Comparison of ENCODE assay signal across 7 mouse cellular contexts in genomic region chr10:81600738-81601203, GRCm38 (mm10). TPM values are rescaled to one million over a fixed set of nuclear protein-coding genes. Genes with fewer than 3 reads are reported as not detected.
DNase-seq lines count a peak whose midpoint lies in the region; ATAC-seq lines count a peak whose summit lies in the region.

Gene Tle6 (minus strand): TSS chr10:81601073.

- H3K4me3 ChIP-seq in intestine, embryonic 16.5 days (ENCODE audit: low read length), result peak within 1 kb of the TSS; percentile 31
- H3K4me3 ChIP-seq in midbrain, embryonic 11.5 days (ENCODE audit: low read depth, low read length), result peak within 1 kb of the TSS; percentile 14

- no peaks in the 10 kb centered on the region for H3K36me3 ChIP-seq in intestine, embryonic 16.5 days (ENCODE audit: control insufficient read depth, insufficient read depth, low read length)
- no peaks in the 10 kb centered on the region for H3K36me3 ChIP-seq in midbrain, embryonic 11.5 days (ENCODE audit: control insufficient read depth, insufficient read depth, low read length)

- intact Hi-C loops in left cerebral cortex, postnatal 36 days (cut with DNase I), result loop anchor here (5.0 kb wide), 1 partner anchor 98 kb away; the partner anchor contains the start of gene S1pr4

- H3K4me2 ChIP-seq in intestine, embryonic 16.5 days (ENCODE audit: low read depth, low read length), result peak within 1 kb of the TSS; percentile 62
- H3K4me2 ChIP-seq in midbrain, embryonic 11.5 days, result peak within 1 kb of the TSS; percentile 30

- H3K9ac ChIP-seq in intestine, embryonic 16.5 days (ENCODE audit: low read depth, low read length), result peak within 1 kb of the TSS; percentile 52
- no peak within 1 kb of the TSS for H3K9ac ChIP-seq in midbrain, embryonic 11.5 days (ENCODE audit: low read length)

- no peaks in the 10 kb centered on the region for H3K27me3 ChIP-seq in intestine, embryonic 16.5 days (replicated peaks; ENCODE audit: control insufficient read depth, insufficient read depth, low read length)
- peaks cover 46% of the 10 kb centered on the region for H3K27me3 ChIP-seq in midbrain, embryonic 11.5 days (ENCODE audit: control insufficient read depth, insufficient read depth, low read length)

- no peaks in the 10 kb centered on the region for H3K9me3 ChIP-seq in intestine, embryonic 16.5 days (ENCODE audit: control insufficient read depth, low read length)
- no peaks in the 10 kb centered on the region for H3K9me3 ChIP-seq in midbrain, embryonic 11.5 days (ENCODE audit: control insufficient read depth, low read length)

- peak; percentile 80 for ATAC-seq in intestine, embryonic 16.5 days
- ATAC-seq in midbrain, embryonic 11.5 days (ENCODE audit: low FRiP score), result peak; percentile 89

- H3K4me1 ChIP-seq in intestine, embryonic 16.5 days (ENCODE audit: control insufficient read depth, insufficient read depth, low read length), result peaks cover 50% of the 10 kb centered on the region
- H3K4me1 ChIP-seq in midbrain, embryonic 11.5 days (ENCODE audit: control insufficient read depth, insufficient read depth, low read length), result peaks cover 34% of the 10 kb centered on the region

- peak; percentile 97 for DNase-seq in adrenal gland, adult 2 months
- peak; percentile 96 for DNase-seq in embryo, embryonic 11.5 days (ENCODE audit: low read depth, low spot score)
- peak; percentile 87 to 90 for DNase-seq in gastrocnemius, postnatal 4 days (ENCODE audit: low spot score in 2 of 2)
- peak; percentile 87 to 90 for DNase-seq in left cerebral cortex, postnatal 36 days (ENCODE audit: low spot score in 2 of 2)
- DNase-seq in midbrain, embryonic 11.5 days (ENCODE audit: low spot score, missing footprints), result peak; percentile 100
- DNase-seq in skeletal muscle tissue, adult 2 months (ENCODE audit: low read depth, low spot score), result peak; percentile 98

- peak within 1 kb of the TSS; percentile 52 for H3K27ac ChIP-seq in intestine, embryonic 16.5 days (ENCODE audit: low read length)
- no peak within 1 kb of the TSS for H3K27ac ChIP-seq in midbrain, embryonic 11.5 days (ENCODE audit: low read depth, low read length)

- under 1% methylated on average over 27 of the region's 28 CpGs for WGBS in intestine, embryonic 16.5 days
- under 1% methylated on average over 28 of the region's 28 CpGs for WGBS in midbrain, embryonic 11.5 days

RNA-seq across cellular contexts. Expression of gene Tle6, which starts in this region (rescaled TPM):
- total RNA-seq in adrenal gland, adult 2 months (2021), result 10 to 100 TPM; 24.0 to 59.6 TPM
- 49.5 and 90.8 TPM in 2 replicates for polyA plus RNA-seq in adrenal gland, adult 2 months (2012; rRNA removed)
- 1 to 10 TPM; 5.2 to 6.6 TPM for total RNA-seq in gastrocnemius, postnatal 4 days (2021)
- 21.0 and 22.7 TPM in 2 replicates for polyA plus RNA-seq in intestine, embryonic 16.5 days (2015; fragmentation: Nextera tagmentation; extraction: Ambion mirVana)
- total RNA-seq in left cerebral cortex, postnatal 36 days (2021), result 10 to 100 TPM in 1 of 2 experiments, 1 to 10 TPM in 1; 9.7 to 10.9 TPM
- polyA plus RNA-seq in midbrain, embryonic 11.5 days (2014; fragmentation: Nextera tagmentation; extraction: Ambion mirVana), result 4.6 and 6.0 TPM in 2 replicates
